Mouse (Mus musculus) kidney, embryonic 14.5 days (tissue): ENCODE measurements at regions not wholly inside any gene's neighbourhood (a gene's known extent, or its start where the extent isn't known, plus 50 kb on each side); places are given as distances from the start of the nearest gene placed in this dataset.

ENCODE experiments used
- ATAC-seq: fragments of 200-750 bp; cut with Nextera tagmentation; 2 replicates; pipeline ENCODE4 v1.8.0; 2017; ENCODE audit warnings: moderate number of reproducible peaks, mild to moderate bottlenecking, moderate TSS enrichment, moderate library complexity; ENCODE audit not compliant: low FRiP score, low TSS enrichment
- H3K27ac ChIP-seq: fragments of 300-500 bp; sonication (generic); 2 replicates; pipeline ENCODE4 v1.5.1; 2014; ENCODE audit warnings: low read depth, mild to moderate bottlenecking, low read length, moderate library complexity, mixed read lengths
- H3K27me3 ChIP-seq: fragments of 300-500 bp; sonication (generic); 2 replicates; pipeline ENCODE4 v1.6.1; 2014; ENCODE audit warnings: mild to moderate bottlenecking, low read length; ENCODE audit not compliant: control insufficient read depth, insufficient read depth
- H3K36me3 ChIP-seq: fragments of 300-500 bp; sonication (generic); 2 replicates; pipeline ENCODE4 v1.6.1; 2014; ENCODE audit warnings: low read length, mixed read lengths; ENCODE audit not compliant: control insufficient read depth, insufficient read depth
- H3K4me1 ChIP-seq: fragments of 300-500 bp; sonication (generic); 2 replicates; pipeline ENCODE4 v1.6.1; 2014; ENCODE audit warnings: low read length, mixed read lengths; ENCODE audit not compliant: control insufficient read depth, insufficient read depth
- H3K4me2 ChIP-seq: fragments of 300-500 bp; sonication (generic); replicated peaks from 2 replicates; pipeline ENCODE4 v1.6.1; 2014; ENCODE audit warnings: low read depth, mild to moderate bottlenecking, low read length
- H3K4me3 ChIP-seq: fragments of 300-500 bp; sonication (generic); 2 replicates; pipeline ENCODE4 v1.5.1; 2014; ENCODE audit warnings: mild to moderate bottlenecking, low read length
- H3K9ac ChIP-seq: fragments of 300-500 bp; sonication (generic); 2 replicates; pipeline ENCODE4 v1.6.1; 2014; ENCODE audit warnings: low read depth, mild to moderate bottlenecking, low read length, moderate library complexity
- H3K9me3 ChIP-seq: fragments of 300-500 bp; sonication (generic); 2 replicates; pipeline ENCODE4 v1.6.1; 2016; ENCODE audit warnings: low read length; ENCODE audit not compliant: control insufficient read depth
- WGBS: fragments of 180-500 bp; shearing (Covaris S2); extraction: QIAGEN DNeasy Blood & Tissue Kit; methylation state at CpG from one replicate; pipeline ENCODE4 v1.1.7; 2014; 5-methylcytosine and 5-hydroxymethylcytosine counted together

- Histone ChIP-seq H3K4me1 (no peaks in the 10 kb centered on the region; the same call in 1 of the 2 replicates), H3K9me3 (no peaks in the 10 kb centered on the region), H3K27ac (no peak overlapping the region), H3K4me2 (no peak overlapping the region), H3K4me3 (no peak overlapping the region), H3K27me3 (no peaks in the 10 kb centered on the region), H3K36me3 (no peaks in the 10 kb centered on the region), H3K9ac (no peak overlapping the region)
- ATAC-seq = no peak
- WGBS = 63% methylated on average over 11 of the region's 11 CpGs
These were observed 90.7 kb upstream of the Irs2 start for GRCm38 (mm10) chr8:11098790-11099590.

- H3K9ac ChIP-seq = no peak overlapping the region
These were observed 90.0 kb upstream of the Irs2 start for GRCm38 (mm10) chr8:11098228-11098778.

GRCm38 (mm10) chr8:11097813-11098212, 89.6 kb upstream of the Irs2 start:
- no peaks in the 10 kb centered on the region for H3K27me3 ChIP-seq
- ATAC-seq = peak; percentile 16; the same call in 1 of the 2 replicates
- WGBS = 65% methylated on average over 3 of the region's 3 CpGs
- no peaks in the 10 kb centered on the region for H3K36me3 ChIP-seq
- H3K27ac ChIP-seq = no peak overlapping the region
- H3K9ac ChIP-seq = no peak overlapping the region
- H3K9me3 ChIP-seq = no peaks in the 10 kb centered on the region
- no peaks in the 10 kb centered on the region; the same call in 1 of the 2 replicates for H3K4me1 ChIP-seq
- H3K4me2 ChIP-seq = no peak overlapping the region
- no peak overlapping the region for H3K4me3 ChIP-seq

More at GRCm38 (mm10) chr8:11098228-11098778, 90.0 kb upstream of the Irs2 start:
- ATAC-seq = peak; percentile 60; the same call in 1 of the 2 replicates
- Histone ChIP-seq H3K4me2 (no peak overlapping the region), H3K36me3 (no peaks in the 10 kb centered on the region), H3K27me3 (no peaks in the 10 kb centered on the region), H3K27ac (no peak overlapping the region), H3K4me3 (no peak overlapping the region), H3K4me1 (no peaks in the 10 kb centered on the region; the same call in 1 of the 2 replicates), H3K9me3 (no peaks in the 10 kb centered on the region)
- 18% methylated on average over 10 of the region's 10 CpGs for WGBS

- Histone ChIP-seq H3K4me2 (no peak overlapping the region), H3K4me3 (no peak overlapping the region), H3K27me3 (no peaks in the 10 kb centered on the region), H3K27ac (no peak overlapping the region), H3K9me3 (no peaks in the 10 kb centered on the region), H3K4me1 (no peaks in the 10 kb centered on the region; the same call in 1 of the 2 replicates), H3K36me3 (no peaks in the 10 kb centered on the region), H3K9ac (no peak overlapping the region)
- 66% methylated on average over 8 of the region's 8 CpGs for WGBS
- ATAC-seq = no peak
These were observed 86.3 kb upstream of the Irs2 start for GRCm38 (mm10) chr8:11094516-11094915.

DNA sequence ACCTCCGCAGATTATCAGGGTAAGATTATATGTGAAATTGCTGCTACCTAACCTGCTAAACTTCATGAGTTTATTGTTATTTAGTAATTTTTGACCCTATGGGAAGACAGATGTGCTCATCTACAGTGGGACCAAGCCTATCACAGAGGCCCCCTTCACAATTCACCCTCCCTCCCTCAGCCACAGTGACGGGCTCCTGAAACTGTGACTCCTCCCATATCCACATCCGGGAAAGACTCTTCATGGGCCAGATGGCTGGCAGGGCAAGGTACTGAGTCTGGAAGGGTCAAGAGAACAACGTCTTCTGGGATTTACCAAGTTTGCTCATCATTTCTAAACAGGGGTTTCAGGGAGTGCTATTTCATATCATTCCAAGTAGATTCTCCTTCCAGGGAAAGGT, 84.1 kb upstream of the Irs2 start:
- Histone ChIP-seq H3K27ac (no peak overlapping the region), H3K36me3 (no peaks in the 10 kb centered on the region), H3K4me1 (no peaks in the 10 kb centered on the region), H3K9ac (no peak overlapping the region), H3K4me3 (no peak overlapping the region), H3K4me2 (no peak overlapping the region), H3K27me3 (no peaks in the 10 kb centered on the region), H3K9me3 (no peaks in the 10 kb centered on the region)
- WGBS = 61% methylated on average over 4 of the region's 4 CpGs
- no peak for ATAC-seq

GRCm38 (mm10) chr8:11091675-11092345, 83.6 kb upstream of the Irs2 start:
- no peaks in the 10 kb centered on the region for H3K36me3 ChIP-seq
- WGBS = 80% methylated on average over 3 of the region's 3 CpGs
- ATAC-seq = no peak

DNA sequence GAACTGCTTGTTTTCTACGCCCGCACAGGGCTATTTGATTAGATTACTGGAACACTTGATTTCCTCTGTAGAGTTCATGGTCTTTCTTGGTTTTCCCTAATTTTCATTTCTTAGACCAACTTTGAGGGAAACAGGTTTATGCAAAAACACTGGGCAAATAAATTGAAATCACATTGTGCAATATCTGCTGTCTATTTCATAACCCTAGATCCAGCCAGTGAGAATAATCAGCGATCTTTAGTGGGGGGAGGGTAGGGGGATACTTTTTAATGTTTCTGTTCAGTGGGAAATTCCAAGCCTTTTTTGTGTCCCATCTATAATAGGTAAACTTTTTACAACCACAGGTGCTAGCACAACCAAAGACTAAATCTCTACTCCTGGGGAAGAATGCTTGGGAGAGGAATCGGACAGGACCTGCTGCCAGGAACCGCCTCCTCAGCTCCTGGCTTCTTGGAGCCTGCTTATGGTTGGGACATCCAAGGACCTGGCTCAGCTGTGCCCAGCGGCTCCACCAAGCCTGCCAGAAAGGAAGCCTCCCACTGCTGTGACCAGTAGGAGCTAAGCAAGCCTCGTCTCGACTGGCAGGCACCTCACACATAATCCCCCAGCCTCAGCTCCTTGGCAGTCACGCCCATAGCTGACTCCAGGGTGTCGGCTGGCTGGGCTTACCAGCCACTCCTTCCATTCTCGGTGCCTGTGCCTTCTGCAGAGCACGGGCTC, 80.8 kb upstream of the Irs2 start:
- 50% methylated on average over 12 of the region's 12 CpGs for WGBS
- no peaks in the 10 kb centered on the region for H3K9me3 ChIP-seq
- no peak overlapping the region for H3K4me2 ChIP-seq
- H3K36me3 ChIP-seq = no peaks in the 10 kb centered on the region
- no peak overlapping the region for H3K4me3 ChIP-seq
- H3K9ac ChIP-seq = no peak overlapping the region
- no peaks in the 10 kb centered on the region for H3K27me3 ChIP-seq
- H3K4me1 ChIP-seq = no peaks in the 10 kb centered on the region
- ATAC-seq = no peak
- no peak overlapping the region for H3K27ac ChIP-seq

More at GRCm38 (mm10) chr8:11091675-11092345, 83.6 kb upstream of the Irs2 start:
- H3K27ac ChIP-seq = no peak overlapping the region
- no peaks in the 10 kb centered on the region for H3K4me1 ChIP-seq
- no peak overlapping the region for H3K9ac ChIP-seq
- no peaks in the 10 kb centered on the region for H3K27me3 ChIP-seq
- no peak overlapping the region for H3K4me2 ChIP-seq
- no peak overlapping the region for H3K4me3 ChIP-seq
- H3K9me3 ChIP-seq = no peaks in the 10 kb centered on the region

DNA sequence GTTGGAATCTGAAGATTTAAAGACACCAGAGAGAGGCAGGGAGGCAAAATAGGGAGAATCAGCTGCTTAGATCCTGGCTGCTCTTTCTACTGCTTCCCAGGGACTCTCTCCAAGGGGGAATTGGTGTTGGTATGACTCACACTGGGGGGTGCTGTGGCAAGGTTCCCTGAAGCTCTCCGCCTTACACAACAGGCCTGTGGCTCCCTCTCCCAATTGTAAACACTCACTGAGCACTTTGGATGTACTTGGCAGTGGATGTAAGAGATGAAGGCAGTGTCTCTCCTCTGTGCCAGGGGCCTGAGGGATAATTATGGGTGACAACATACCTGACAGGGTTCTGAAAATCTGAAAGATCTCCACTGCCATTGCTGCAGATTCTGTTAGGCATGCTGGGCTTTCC, 77.0 kb upstream of the Irs2 start:
- 86% methylated on average over 1 of the region's 1 CpGs for WGBS

More for the DNA sequence above, 77.0 kb upstream of the Irs2 start:
- no peaks in the 10 kb centered on the region for H3K27me3 ChIP-seq
- H3K4me3 ChIP-seq = no peak overlapping the region
- H3K4me1 ChIP-seq = no peaks in the 10 kb centered on the region
- no peaks in the 10 kb centered on the region for H3K9me3 ChIP-seq
- H3K9ac ChIP-seq = no peak overlapping the region
- ATAC-seq = no peak
- H3K4me2 ChIP-seq = no peak overlapping the region
- no peak overlapping the region for H3K27ac ChIP-seq
- H3K36me3 ChIP-seq = no peaks in the 10 kb centered on the region
